Mouse (Mus musculus): ENCODE measurements around the gene Elp4. TPM values are rescaled to one million over a fixed set of nuclear protein-coding genes. Genes with fewer than 3 reads are reported as not detected.

Elp4 gene
- polyA plus RNA-seq (2014; fragmentation: Illumina TruSeq; extraction: RNeasy Lipid Tissue Mini Kit (QIAGEN cat#74804); ENCODE audit: low read depth, low replicate concordance), result 9.8 TPM

GRCm38 (mm10) chr2:105903896-105904756 is at the start of gene Elp4, which contains the start of gene Immp1l:
Gene Elp4, minus strand, starts transcription at chr2:105904564.
Gene Immp1l, plus strand, starts transcription at chr2:105904638.

GRCm38 (mm10) chr2:105668271-105669270 is 235.8 kb downstream of the Elp4 start, which contains the start of gene Pax6:
Gene Pax6, plus strand, starts transcription at chr2:105668900.

Other genes with a start within 250 kb of the Elp4 start
- not detected for gene Pax6, start 235.7 kb downstream of the Elp4 start, polyA plus RNA-seq (2014; fragmentation: Illumina TruSeq; extraction: RNeasy Lipid Tissue Mini Kit (QIAGEN cat#74804); ENCODE audit: low read depth, low replicate concordance)
- gene Immp1l, start 74 bp upstream of the Elp4 start, polyA plus RNA-seq (2014; fragmentation: Illumina TruSeq; extraction: RNeasy Lipid Tissue Mini Kit (QIAGEN cat#74804); ENCODE audit: low read depth, low replicate concordance), result 46.7 TPM
- gene Dnajc24, start 99.0 kb upstream of the Elp4 start, polyA plus RNA-seq (2014; fragmentation: Illumina TruSeq; extraction: RNeasy Lipid Tissue Mini Kit (QIAGEN cat#74804); ENCODE audit: low read depth, low replicate concordance), result 18.7 TPM

Measured in adipose tissue, adult 10 weeks (tissue).